Mouse (Mus musculus) left cerebral cortex, postnatal 10 days (tissue): ENCODE data around the gene Ablim2. TPM values are rescaled to one million over a fixed set of nuclear protein-coding genes. Genes with fewer than 3 reads are reported as not detected.

Source experiments
- DNase-seq, 2 experiments: peaks; one replicate each; pipeline ENCODE4 v3.0.0; 2021 to 2022; ENCODE audit warnings: low spot score in 2 of 2, mixed read lengths in 1 of 2; ENCODE audit errors: extremely low spot score in 1 of 2
- intact Hi-C: fragments of 180-260 bp; cut with DNase I; formaldehyde crosslinking; loops from one replicate; pipeline ENCODE4 v1.15.1; 2025
- total RNA-seq, 2 experiments: library from RNA; stranded (reverse); gene quantifications; 2 replicates each; pipeline ENCODE4 v1.2.3; 2021

The Ablim2 gene
- total RNA-seq, 2 experiments from 2014 or later, result 73.1 to 80.7 TPM

GRCm38 (mm10) chr5:35920076-35920475 lies 162.4 kb downstream of the Ablim2 start:
- intact Hi-C loops, result no loop called here

GRCm38 (mm10) chr5:35920557-35920956 lies 162.9 kb downstream of the Ablim2 start:
- intact Hi-C loops, result no loop called here
- no peak for DNase-seq

More at GRCm38 (mm10) chr5:35920076-35920475, 162.4 kb downstream of the Ablim2 start:
- DNase-seq, result no peak

GRCm38 (mm10) chr5:35921141-35921540 lies 163.5 kb downstream of the Ablim2 start:
- intact Hi-C loops, result no loop called here

GRCm38 (mm10) chr5:35921595-35922254 lies 164.0 kb downstream of the Ablim2 start:
- DNase-seq, result no peak
- intact Hi-C loops, result no loop called here

More at GRCm38 (mm10) chr5:35921141-35921540, 163.5 kb downstream of the Ablim2 start:
- no peak for DNase-seq

GRCm38 (mm10) chr5:35923448-35923847 lies 165.8 kb downstream of the Ablim2 start:
- no peak for DNase-seq
- intact Hi-C loops, result no loop called here

- intact Hi-C loops, result no loop called here
- peak; percentile 51 to 56 for DNase-seq
Measured at GRCm38 (mm10) chr5:35925171-35925634, 167.5 kb downstream of the Ablim2 start.

GRCm38 (mm10) chr5:35926511-35926910 lies 168.8 kb downstream of the Ablim2 start:
- intact Hi-C loops, result no loop called here
- no peak for DNase-seq

GRCm38 (mm10) chr5:35931296-35931695 lies 173.6 kb downstream of the Ablim2 start:
- no peak for DNase-seq
- intact Hi-C loops, result no loop called here

- intact Hi-C loops, result no loop called here
- DNase-seq, result no peak
Measured at GRCm38 (mm10) chr5:35933059-35933458, 175.4 kb downstream of the Ablim2 start.

Other genes starting within 250 kb of the Ablim2 start
- gene Cpz, start 232.2 kb upstream of the Ablim2 start, total RNA-seq, result 1 to 10 TPM; 2.1 to 2.9 TPM
- gene Trmt44, start 182.8 kb upstream of the Ablim2 start, total RNA-seq, result 1 to 10 TPM; 7.4 to 9.3 TPM
- 10 to 100 TPM; 25.1 to 26.4 TPM for gene Acox3, start 174.8 kb upstream of the Ablim2 start, total RNA-seq
- 10 to 100 TPM; 14.0 to 14.9 TPM for gene Htra3, start 78.1 kb upstream of the Ablim2 start, total RNA-seq
- gene Sh3tc1, start 17.9 kb upstream of the Ablim2 start, total RNA-seq, result 1 to 10 TPM; 2.8 to 4.1 TPM
- 100 to 1,000 TPM; 110 to 127 TPM for gene Afap1, start 135.4 kb downstream of the Ablim2 start, total RNA-seq